Mouse (Mus musculus) stomach, embryonic 15.5 days (tissue): ENCODE measurements around the gene Cluap1. TPM values are rescaled to one million over a fixed set of nuclear protein-coding genes. Genes with fewer than 3 reads are reported as not detected.

ENCODE experiments used
- microRNA-seq: library from miRNA; unstranded; fragments of <30 nt; microRNA quantifications from one replicate; pipeline ENCODE4, GENCODE M21; 2016
- polyA plus RNA-seq: library from polyadenylated mRNA; unstranded; fragments of >200 nt; fragmentation: Nextera tagmentation; extraction: Ambion mirVana; gene quantifications from 2 replicates; pipeline ENCODE4 v1.2.1, GENCODE M21; 2015

Cluap1 gene
- polyA plus RNA-seq, 1 experiment from 2014 or later = 21.1 TPM

Small RNA genes lying within 50 kb of the gene (microRNA-seq; reads per million reads assigned to microRNA genes)
- not detected for gene Gm23493

Other genes starting within 250 kb of the Cluap1 start
- gene Mefv, start 190.7 kb upstream of the Cluap1 start, polyA plus RNA-seq = 0.06 and 0.22 TPM in 2 replicates
- gene Zfp263, start 164.7 kb upstream of the Cluap1 start, polyA plus RNA-seq = 45.3 and 46.8 TPM in 2 replicates
- not detected in 2 replicates for gene Olfr15, start 77.9 kb upstream of the Cluap1 start, polyA plus RNA-seq
- 1.0 and 1.5 TPM in 2 replicates for gene Zfp174, start 61.5 kb upstream of the Cluap1 start, polyA plus RNA-seq
- 40.3 and 41.0 TPM in 2 replicates for gene Naa60, start 36.4 kb upstream of the Cluap1 start, polyA plus RNA-seq
- gene Zfp597, start 24.2 kb upstream of the Cluap1 start, polyA plus RNA-seq = 6.0 and 6.2 TPM in 2 replicates
- gene Gm20695, start 24.2 kb upstream of the Cluap1 start, polyA plus RNA-seq = 1.3 and 1.5 TPM in 2 replicates
- gene 1700037C18Rik, start 112 bp upstream of the Cluap1 start, polyA plus RNA-seq = 5.1 and 6.9 TPM in 2 replicates
- 0.91 and 0.98 TPM in 2 replicates for gene Nlrc3, start 67.8 kb downstream of the Cluap1 start, polyA plus RNA-seq
- 10.8 and 15.1 TPM in 2 replicates for gene Slx4, start 95.0 kb downstream of the Cluap1 start, polyA plus RNA-seq
- gene Dnase1, start 128.1 kb downstream of the Cluap1 start, polyA plus RNA-seq = 3.9 and 4.6 TPM in 2 replicates
- 87.7 and 91.9 TPM in 2 replicates for gene Trap1, start 169.0 kb downstream of the Cluap1 start, polyA plus RNA-seq